Mouse (Mus musculus) intestine, postnatal 0 days (tissue): ENCODE results near the gene Acvr1b. TPM values are rescaled to one million over a fixed set of nuclear protein-coding genes. Genes with fewer than 3 reads are reported as not detected.
A peak's percentile ranks its signal among the peaks of the same experiment; 100 is the strongest.

Experiments
- ATAC-seq: fragments of 200-750 bp; cut with Nextera tagmentation; 2 replicates; pipeline ENCODE4 v1.8.0; 2017; ENCODE audit warnings: mild to moderate bottlenecking, moderate TSS enrichment, moderate library complexity
- H3K27ac ChIP-seq: fragments of 300-500 bp; sonication (generic); 2 replicates; pipeline ENCODE4 v1.5.1; 2014; ENCODE audit warnings: mild to moderate bottlenecking, low read depth, low read length, moderate library complexity
- H3K27me3 ChIP-seq: fragments of 300-500 bp; sonication (generic); replicated peaks from 2 replicates; pipeline ENCODE4 v1.6.1; 2014; ENCODE audit warnings: low read length, mixed read lengths; ENCODE audit not compliant: control insufficient read depth, insufficient read depth
- H3K36me3 ChIP-seq: fragments of 300-500 bp; sonication (generic); 2 replicates; pipeline ENCODE4 v1.6.1; 2014; ENCODE audit warnings: mild to moderate bottlenecking, moderate library complexity; ENCODE audit not compliant: control insufficient read depth, insufficient read depth
- H3K4me1 ChIP-seq: fragments of 300-500 bp; sonication (generic); replicated peaks from 2 replicates; pipeline ENCODE4 v1.6.1; 2014; ENCODE audit warnings: antibody characterized with exemption, low read length, mixed read lengths; ENCODE audit not compliant: control insufficient read depth, insufficient read depth
- H3K4me2 ChIP-seq: fragments of 300-500 bp; sonication (generic); replicated peaks from 2 replicates; pipeline ENCODE4 v1.6.1; 2014; ENCODE audit warnings: low read depth, mild to moderate bottlenecking, moderate library complexity
- H3K4me3 ChIP-seq: fragments of 300-500 bp; sonication (generic); 2 replicates; pipeline ENCODE4 v1.5.1; 2014; ENCODE audit warnings: low read depth, low read length
- H3K9ac ChIP-seq: fragments of 300-500 bp; sonication (generic); 2 replicates; pipeline ENCODE4 v1.6.1; 2014; ENCODE audit warnings: mild to moderate bottlenecking, low read depth, low read length
- H3K9me3 ChIP-seq: fragments of 300-500 bp; sonication (generic); 2 replicates; pipeline ENCODE4 v1.6.1; 2016; ENCODE audit warnings: mixed run types; ENCODE audit not compliant: control insufficient read depth
- CTCF ChIP-seq: sonication (generic); IDR thresholded peaks from 2 replicates; pipeline ENCODE4 v1.5.1; 2016; ENCODE audit warnings: low read depth, mild to moderate bottlenecking, control low read depth, antibody characterized with exemption, moderate library complexity
- WGBS: fragments of 180-500 bp; shearing (Covaris S2); extraction: QIAGEN DNeasy Blood & Tissue Kit; methylation state at CpG from one replicate; pipeline ENCODE4 v1.1.7; 2014; 5-methylcytosine and 5-hydroxymethylcytosine counted together
- polyA plus RNA-seq: library from polyadenylated mRNA; unstranded; fragments of >200 nt; fragmentation: Nextera tagmentation; extraction: Ambion mirVana; gene quantifications from 2 replicates; pipeline ENCODE4 v1.2.1, GENCODE M21; 2015

The Acvr1b gene
- polyA plus RNA-seq, 1 experiment from 2014 or later, result 6.0 TPM

DNA sequence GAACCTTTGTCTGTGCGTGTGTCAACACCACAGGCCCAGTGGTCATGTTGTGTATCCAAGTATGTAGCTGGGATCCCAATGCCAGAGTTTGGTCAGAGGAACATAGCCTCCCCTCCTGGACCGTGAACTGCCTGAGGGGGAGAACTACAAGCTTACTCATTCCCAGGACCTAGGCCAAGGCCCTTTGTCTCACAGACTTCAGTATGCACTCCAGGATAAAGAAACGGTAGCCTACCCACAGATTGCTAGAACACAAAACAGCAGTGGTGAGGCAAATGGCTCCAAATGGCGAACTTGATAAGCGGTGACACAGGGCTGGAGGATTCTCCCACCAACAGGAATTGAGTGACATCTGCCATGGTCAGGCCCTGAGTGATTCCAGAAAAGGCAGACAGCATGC lies 10.0 kb upstream of the Acvr1b start:
- Histone ChIP-seq H3K4me3 (no peak overlapping the region), H3K36me3 (no peaks in the 10 kb centered on the region), H3K4me2 (peak overlapping the region; percentile 46), H3K4me1 (peaks cover 17% of the 10 kb centered on the region; the same call in 1 of the 2 replicates), H3K9ac (0 out of 2 replicates have a peak overlapping the region, but pooled peaks have one; percentile 26), H3K27ac (peak overlapping the region; percentile 86), H3K9me3 (no peaks in the 10 kb centered on the region), H3K27me3 (no peaks in the 10 kb centered on the region)
- 42% methylated on average over 5 of the region's 5 CpGs for WGBS
- peak; percentile 1; the same call in 1 of the 2 replicates for ATAC-seq
- TF ChIP-seq CTCF, result no peak

DNA sequence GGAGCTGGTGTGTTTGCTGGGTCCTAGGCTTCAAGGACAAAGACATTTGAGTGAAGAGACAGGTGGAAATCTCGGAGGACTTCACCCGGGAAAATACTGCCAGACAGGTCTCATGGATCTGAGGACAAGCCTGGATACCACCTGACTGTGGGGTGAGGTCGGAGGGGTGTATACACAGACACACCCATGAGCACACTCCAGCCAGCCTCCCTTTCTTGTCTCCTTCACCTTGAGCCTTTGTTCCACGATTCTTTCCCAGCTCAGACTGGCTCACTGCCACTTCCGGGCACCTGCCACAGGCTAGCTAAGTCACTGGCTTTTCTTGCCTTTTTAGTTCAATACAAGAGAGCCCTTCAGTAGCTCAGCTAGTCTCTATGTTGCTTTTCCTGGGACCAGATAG lies 9.6 kb upstream of the Acvr1b start:
- peak; percentile 84 for ATAC-seq
- Histone ChIP-seq H3K4me1 (peaks cover 17% of the 10 kb centered on the region; the same call in 1 of the 2 replicates), H3K9ac (no peak overlapping the region), H3K27me3 (no peaks in the 10 kb centered on the region), H3K4me2 (peak overlapping the region; percentile 46), H3K4me3 (no peak overlapping the region), H3K36me3 (no peaks in the 10 kb centered on the region), H3K27ac (peak overlapping the region; percentile 86), H3K9me3 (no peaks in the 10 kb centered on the region)
- 23% methylated on average over 5 of the region's 5 CpGs for WGBS
- TF ChIP-seq CTCF, result no peak

DNA sequence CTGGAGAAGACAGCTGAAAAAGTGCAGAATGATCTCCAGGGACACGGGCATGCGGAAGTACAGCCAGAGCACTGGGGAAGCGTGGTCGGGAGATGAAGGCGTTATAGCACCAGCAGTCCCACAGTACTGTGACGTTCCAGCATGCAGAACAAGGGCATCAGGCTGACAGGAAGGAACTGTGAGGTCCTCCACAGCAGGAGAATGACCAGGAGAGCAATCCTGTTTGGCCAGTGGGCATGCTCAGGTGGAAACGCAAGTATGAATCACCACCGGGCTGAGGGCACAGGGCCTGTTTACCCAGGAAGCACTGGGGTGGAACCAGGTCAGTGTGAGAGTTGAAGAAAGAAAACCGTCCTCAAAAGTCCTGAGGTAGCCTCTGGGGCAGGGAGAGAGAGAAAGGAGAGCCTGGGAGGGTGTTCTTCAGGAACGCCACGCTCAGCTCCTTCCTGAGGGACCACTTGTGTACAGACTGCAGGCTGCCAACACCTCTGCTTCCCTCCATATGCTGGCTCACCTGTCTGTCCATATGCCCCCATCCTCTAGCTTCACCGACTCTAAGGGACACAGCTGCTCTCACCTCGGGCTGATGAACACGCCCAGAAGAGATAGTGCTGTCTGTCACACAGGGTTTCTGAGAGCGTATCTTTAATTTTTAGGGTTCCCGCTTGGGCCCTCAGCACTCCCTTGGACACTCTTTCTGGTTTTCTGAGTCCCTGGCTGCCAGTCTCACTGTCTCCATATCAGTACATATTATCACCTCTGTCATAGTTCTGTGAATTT lies 8.0 kb upstream of the Acvr1b start:
- no peak overlapping the region for H3K4me3 ChIP-seq
- H3K4me1 ChIP-seq, result peaks cover 17% of the 10 kb centered on the region; the same call in 1 of the 2 replicates
- no peak for TF ChIP-seq CTCF
- H3K27me3 ChIP-seq, result no peaks in the 10 kb centered on the region
- H3K36me3 ChIP-seq, result no peaks in the 10 kb centered on the region
- H3K27ac ChIP-seq, result peak overlapping the region; percentile 51; the same call in 1 of the 2 replicates
- H3K9me3 ChIP-seq, result no peaks in the 10 kb centered on the region
- 43% methylated on average over 14 of the region's 16 CpGs for WGBS
- no peak overlapping the region for H3K4me2 ChIP-seq
- no peak for ATAC-seq
- no peak overlapping the region for H3K9ac ChIP-seq

DNA sequence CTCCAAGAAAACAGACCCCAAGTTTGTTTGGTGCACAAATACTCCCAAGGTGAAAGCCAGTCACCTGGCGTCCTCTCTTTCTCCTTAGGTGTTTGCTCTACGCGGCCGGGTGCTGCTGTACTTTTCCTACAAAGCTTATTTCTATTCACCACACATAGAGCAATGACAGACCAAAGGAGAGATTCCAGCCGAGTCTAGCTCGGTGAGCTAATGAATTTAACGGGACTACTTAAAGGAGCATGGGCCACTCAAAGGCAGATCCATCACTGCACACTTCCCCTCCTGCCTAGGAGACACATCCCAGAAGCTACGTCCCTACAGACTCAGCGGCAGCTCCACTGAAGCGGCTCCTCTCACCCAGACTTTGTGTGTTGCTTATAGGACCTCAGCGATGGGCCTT lies 6.3 kb upstream of the Acvr1b start:
- H3K36me3 ChIP-seq, result no peaks in the 10 kb centered on the region
- TF ChIP-seq CTCF, result no peak
- 40% methylated on average over 11 of the region's 11 CpGs for WGBS
- peaks cover 17% of the 10 kb centered on the region; the same call in 1 of the 2 replicates for H3K4me1 ChIP-seq
- H3K4me3 ChIP-seq, result no peak overlapping the region
- no peak for ATAC-seq
- H3K4me2 ChIP-seq, result peak overlapping the region; percentile 37
- no peaks in the 10 kb centered on the region for H3K27me3 ChIP-seq
- H3K9me3 ChIP-seq, result no peaks in the 10 kb centered on the region
- no peak overlapping the region for H3K27ac ChIP-seq
- H3K9ac ChIP-seq, result no peak overlapping the region

DNA sequence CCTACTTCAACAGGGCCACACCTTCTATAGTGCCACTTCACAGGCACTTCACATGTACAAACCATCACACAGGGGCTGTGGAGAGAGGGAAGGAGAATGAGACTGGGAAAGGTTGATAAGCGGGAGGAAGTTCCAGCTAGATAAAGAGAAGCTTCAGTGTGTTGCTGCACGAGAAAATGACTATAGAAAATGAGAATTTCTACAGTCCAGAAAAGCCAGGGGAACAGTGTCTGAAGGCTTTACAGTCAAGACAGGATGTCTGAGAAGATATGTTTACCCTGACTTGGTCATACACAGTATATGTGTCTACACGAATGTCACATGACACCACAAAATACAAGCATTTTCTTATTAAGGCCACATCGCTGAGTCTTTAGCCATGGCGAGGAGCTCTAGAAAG lies 4.0 kb upstream of the Acvr1b start:
- Histone ChIP-seq H3K9ac (no peak overlapping the region), H3K36me3 (no peaks in the 10 kb centered on the region), H3K4me3 (no peak overlapping the region), H3K4me1 (peaks cover 9% of the 10 kb centered on the region; the same call in 1 of the 2 replicates), H3K27me3 (no peaks in the 10 kb centered on the region), H3K27ac (no peak overlapping the region), H3K4me2 (no peak overlapping the region), H3K9me3 (no peaks in the 10 kb centered on the region)
- TF ChIP-seq CTCF, result no peak
- no peak for ATAC-seq
- 86% methylated on average over 5 of the region's 5 CpGs for whole genome bisulfite sequencing

DNA sequence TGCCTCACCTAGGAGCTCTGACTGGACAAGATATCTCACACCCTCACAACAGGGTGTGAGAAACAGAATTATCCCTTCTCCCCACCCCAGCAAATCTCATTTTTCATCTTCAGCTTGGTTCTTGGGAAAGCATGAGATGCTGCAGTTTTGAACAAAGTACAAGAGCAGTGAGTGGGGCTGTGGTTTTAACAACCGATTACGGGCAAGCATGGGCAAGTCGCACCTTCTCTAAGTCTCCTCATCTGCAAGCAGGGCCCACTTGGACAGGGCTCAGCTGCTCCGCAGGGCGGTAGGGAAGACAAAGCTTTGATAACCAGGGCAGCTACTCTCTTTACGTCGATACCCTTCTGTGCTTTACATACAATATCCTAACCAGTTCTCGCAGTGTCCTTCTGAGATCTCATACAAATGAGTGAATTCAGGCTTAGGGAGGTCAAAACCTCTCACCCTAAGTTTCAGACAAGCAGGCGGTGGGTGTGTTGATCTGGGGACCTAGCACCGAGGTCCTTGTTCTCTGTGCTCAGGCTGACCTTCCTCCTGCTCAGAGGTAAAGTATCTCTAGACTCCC lies 3.4 kb upstream of the Acvr1b start:
- Histone ChIP-seq H3K27ac (no peak overlapping the region), H3K4me1 (peaks cover 9% of the 10 kb centered on the region; the same call in 1 of the 2 replicates), H3K9me3 (no peaks in the 10 kb centered on the region), H3K36me3 (no peaks in the 10 kb centered on the region), H3K9ac (no peak overlapping the region), H3K27me3 (no peaks in the 10 kb centered on the region), H3K4me2 (no peak overlapping the region), H3K4me3 (no peak overlapping the region)
- 89% methylated on average over 10 of the region's 10 CpGs for WGBS
- ATAC-seq, result no peak
- no peak for TF ChIP-seq CTCF
